ENCODE assay signal across 10 mouse cellular contexts in the genomic region with DNA sequence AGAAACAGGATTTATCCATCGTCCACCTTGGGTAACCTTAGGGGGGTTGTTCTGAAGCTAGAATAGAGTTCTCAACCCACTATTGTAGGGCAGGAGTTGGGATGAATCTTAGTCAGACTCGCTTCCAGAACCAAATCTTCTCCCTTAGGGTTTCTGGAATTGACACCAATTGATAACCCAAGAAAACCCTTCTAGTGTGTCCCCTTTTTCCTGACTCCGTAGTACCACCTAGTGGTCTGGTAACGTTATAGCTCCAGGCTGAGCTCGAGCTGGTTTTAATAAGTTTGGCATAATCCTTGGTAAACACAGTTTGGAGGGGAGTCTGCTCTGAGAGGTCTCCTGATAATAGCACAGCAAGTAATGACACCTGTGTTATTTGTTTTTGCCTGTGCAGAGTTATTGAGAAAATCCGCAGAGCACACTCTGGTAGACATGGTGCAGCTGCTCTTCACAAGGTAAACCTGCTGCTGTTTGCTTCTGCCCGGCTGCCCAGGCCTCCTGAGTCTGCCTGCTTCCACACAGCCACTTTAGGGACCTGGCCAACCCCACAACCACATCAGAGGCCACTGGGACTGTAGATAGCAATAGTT. TPM values are rescaled to one million over a fixed set of nuclear protein-coding genes. Genes with fewer than 3 reads are reported as not detected.
DNase-seq lines count a peak whose midpoint lies in the region; ATAC-seq and TF ChIP-seq lines count a peak whose summit lies in the region.
"Had no signal": no experiment of that assay in that cellular context is flagged by ENCODE, and none has a peak within 500 bp of the region (broad histone marks: within the 10 kb centered on the region; RNA-seq: fewer than 3 reads in every experiment).

No protein-coding gene starts in this region.

- DNase-seq in hindbrain, embryonic 14.5 days (ENCODE audit: low spot score), result peak; percentile 74
- DNase-seq in 3T3-L1 (ENCODE audit: low read depth, low spot score), result peak; percentile 75
- DNase-seq in cerebellum, postnatal 10 days, result peak; percentile 62 to 79
- peak; percentile 14 to 35 for DNase-seq in kidney, postnatal 4 days
- DNase-seq in midbrain, postnatal 0 days (ENCODE audit: low spot score), result peak; percentile 71
- no peak for DNase-seq in urinary bladder, postnatal 4 days (ENCODE audit: low spot score in 2 of 2)

- H3K27me3 ChIP-seq in hindbrain, embryonic 14.5 days (ENCODE audit: control insufficient read depth, insufficient read depth, low read length), result no peaks in the 10 kb centered on the region
- H3K27me3 ChIP-seq in hindbrain, embryonic 13.5 days, result no peaks in the 10 kb centered on the region
- H3K27me3 ChIP-seq in E14TG2a.4 (ENCODE audit: insufficient read depth, low read length), result no peaks in the 10 kb centered on the region
- no peaks in the 10 kb centered on the region for H3K27me3 ChIP-seq in midbrain, postnatal 0 days (ENCODE audit: insufficient read depth, low read length)
- H3K27me3 ChIP-seq: embryonic facial prominence, embryonic 12.5 days; limb, embryonic 12.5 days had no signal

- no peaks in the 10 kb centered on the region for H3K4me1 ChIP-seq in hindbrain, embryonic 14.5 days (replicated peaks; ENCODE audit: control insufficient read depth, insufficient read depth, low read length)
- H3K4me1 ChIP-seq in hindbrain, embryonic 13.5 days (replicated peaks), result no peaks in the 10 kb centered on the region
- peaks cover 8% of the 10 kb centered on the region; the same call in 1 of the 2 replicates for H3K4me1 ChIP-seq in E14TG2a.4 (replicated peaks; ENCODE audit: low read depth, low read length)
- no peaks in the 10 kb centered on the region for H3K4me1 ChIP-seq in midbrain, postnatal 0 days (ENCODE audit: insufficient read depth, low read length)
- H3K4me1 ChIP-seq: embryonic facial prominence, embryonic 12.5 days; limb, embryonic 12.5 days had no signal

- H3K9me3 ChIP-seq in hindbrain, embryonic 14.5 days (ENCODE audit: control insufficient read depth, low read length), result no peaks in the 10 kb centered on the region
- no peaks in the 10 kb centered on the region for H3K9me3 ChIP-seq in hindbrain, embryonic 13.5 days
- H3K9me3 ChIP-seq in E14TG2a.4 (ENCODE audit: low read length), result no peaks in the 10 kb centered on the region
- no peaks in the 10 kb centered on the region for H3K9me3 ChIP-seq in midbrain, postnatal 0 days (ENCODE audit: low read length)
- H3K9me3 ChIP-seq: embryonic facial prominence, embryonic 12.5 days; limb, embryonic 12.5 days had no signal

- no peak overlapping the region for H3K9ac ChIP-seq in hindbrain, embryonic 14.5 days
- no peak overlapping the region for H3K9ac ChIP-seq in hindbrain, embryonic 13.5 days
- H3K9ac ChIP-seq in midbrain, postnatal 0 days (replicated peaks; ENCODE audit: low read length, poor library complexity, severe bottlenecking), result no peak overlapping the region
- H3K9ac ChIP-seq: embryonic facial prominence, embryonic 12.5 days; limb, embryonic 12.5 days had no signal

- peaks cover 59% of the 10 kb centered on the region for H3K36me3 ChIP-seq in hindbrain, embryonic 14.5 days (replicated peaks; ENCODE audit: control insufficient read depth, insufficient read depth)
- peaks cover 44% of the 10 kb centered on the region for H3K36me3 ChIP-seq in hindbrain, embryonic 13.5 days
- peaks cover 64% of the 10 kb centered on the region for H3K36me3 ChIP-seq in E14TG2a.4 (ENCODE audit: insufficient read depth, low read length)
- peaks cover 33% of the 10 kb centered on the region for H3K36me3 ChIP-seq in midbrain, postnatal 0 days (ENCODE audit: insufficient read depth, low read length)

- ATAC-seq in hindbrain, embryonic 14.5 days (ENCODE audit: low FRiP score), result no peak
- ATAC-seq in hindbrain, embryonic 13.5 days (ENCODE audit: low FRiP score), result no peak
- ATAC-seq in midbrain, postnatal 0 days (ENCODE audit: low FRiP score), result no peak

- H3K4me2 ChIP-seq in hindbrain, embryonic 14.5 days (replicated peaks), result no peak overlapping the region
- no peak overlapping the region for H3K4me2 ChIP-seq in hindbrain, embryonic 13.5 days
- H3K4me2 ChIP-seq in midbrain, postnatal 0 days (ENCODE audit: low read depth, low read length, poor library complexity, severe bottlenecking), result no peak overlapping the region
- H3K4me2 ChIP-seq: embryonic facial prominence, embryonic 12.5 days; limb, embryonic 12.5 days had no signal

- no peak overlapping the region for H3K27ac ChIP-seq in hindbrain, embryonic 14.5 days
- no peak overlapping the region for H3K27ac ChIP-seq in hindbrain, embryonic 13.5 days
- H3K27ac ChIP-seq in midbrain, postnatal 0 days (ENCODE audit: low read depth, low read length), result no peak overlapping the region
- H3K27ac ChIP-seq: embryonic facial prominence, embryonic 12.5 days; limb, embryonic 12.5 days had no signal

- WGBS in hindbrain, embryonic 14.5 days, result 42% methylated on average over 7 of the region's 7 CpGs
- WGBS in hindbrain, embryonic 13.5 days, result 41% methylated on average over 7 of the region's 7 CpGs
- WGBS in midbrain, postnatal 0 days, result 37% methylated on average over 7 of the region's 7 CpGs

- H3K4me3 ChIP-seq in hindbrain, embryonic 14.5 days (replicated peaks; ENCODE audit: low read length), result no peak overlapping the region
- H3K4me3 ChIP-seq in hindbrain, embryonic 13.5 days, result no peak overlapping the region
- no peak overlapping the region for H3K4me3 ChIP-seq in E14TG2a.4 (replicated peaks; ENCODE audit: low read length)
- no peak overlapping the region for H3K4me3 ChIP-seq in midbrain, postnatal 0 days (ENCODE audit: low read depth, low read length)
- H3K4me3 ChIP-seq: embryonic facial prominence, embryonic 12.5 days; limb, embryonic 12.5 days had no signal

- TF ChIP-seq CTCF in E14TG2a.4 (conservative IDR thresholded peaks at IDR 0.05; ENCODE audit: low read length), result peak; percentile 99
- peak; percentile 89 for TF ChIP-seq CTCF in midbrain, postnatal 0 days (IDR thresholded peaks at IDR 0.05)

RNA-seq across cellular contexts. Expression of gene Nfkb2, which starts 49.9 kb away (rescaled TPM):
- polyA plus RNA-seq in hindbrain, embryonic 14.5 days (2014; fragmentation: Nextera tagmentation; extraction: Ambion mirVana), result 1.9 and 2.8 TPM in 2 replicates
- polyA plus RNA-seq in hindbrain, embryonic 13.5 days (2015; fragmentation: Nextera tagmentation; extraction: Ambion mirVana), result 2.3 and 2.4 TPM in 2 replicates
- total RNA-seq in midbrain, postnatal 0 days (2014; rRNA removed), result 3.1 and 4.5 TPM in 2 replicates
- 2.3 and 2.4 TPM in 2 replicates for polyA plus RNA-seq in midbrain, postnatal 0 days (2015; fragmentation: Nextera tagmentation; extraction: Ambion mirVana)

Comparison
In these comparisons a context has a peak if more than half of its experiments do, and no peak if none do; other contexts are left out.
1. DNase-seq: peak in hindbrain, embryonic 14.5 days (single experiment), 3T3-L1 (single experiment), cerebellum, postnatal 10 days (2 of 2), kidney, postnatal 4 days (2 of 2) and midbrain, postnatal 0 days (single experiment); none in urinary bladder, postnatal 4 days (0 of 2).